Mouse (Mus musculus) hindlimb bud, embryonic 11.5 days (tissue): ENCODE results near the gene C330007P06Rik.

Experiments
- DNase-seq: peaks from one replicate; pipeline ENCODE4 v3.0.0-alpha.2; 2012; ENCODE audit warnings: low read depth, low spot score; ENCODE audit errors: extremely low spot score

The C330007P06Rik gene

GRCm38 (mm10) chrX:36837069-36837676, 36.7 kb downstream of the C330007P06Rik start:
- DNase-seq: no peak

DNA sequence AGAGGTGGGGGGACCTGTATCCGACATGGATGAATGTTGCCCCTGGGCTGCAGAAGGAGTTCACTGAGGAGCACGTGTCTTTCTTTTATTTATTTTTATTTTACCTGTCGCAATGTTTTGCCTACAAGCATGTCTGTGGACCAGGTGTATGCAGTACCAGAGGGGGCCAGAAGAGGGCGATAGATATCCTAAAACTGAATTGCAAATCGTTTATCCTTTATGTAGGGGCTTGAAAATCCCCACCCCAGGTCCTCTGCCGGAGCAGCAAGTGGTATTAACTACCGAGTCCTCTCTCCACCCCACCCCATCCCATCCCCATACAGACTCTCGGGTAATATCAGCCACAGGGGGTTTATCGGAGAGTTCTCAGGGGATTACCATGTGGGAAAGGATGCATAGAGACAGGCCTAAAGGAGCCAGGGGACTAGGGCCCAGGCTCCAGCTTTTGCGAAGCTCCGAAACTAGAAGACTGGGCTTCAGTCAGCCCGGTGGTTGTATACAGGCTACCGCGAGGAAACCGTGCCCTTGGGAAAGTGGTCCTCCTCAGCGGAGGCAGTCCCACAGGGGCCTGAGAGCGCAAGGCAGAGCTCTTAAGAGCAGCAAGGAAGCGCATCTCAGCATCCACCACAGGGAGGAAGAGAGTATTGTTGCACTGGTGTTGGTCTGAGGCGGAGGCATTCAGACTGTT, 40.4 kb downstream of the C330007P06Rik start:
- no peak for DNase-seq

- no peak for DNase-seq
These were observed 42.3 kb downstream of the C330007P06Rik start for GRCm38 (mm10) chrX:36831632-36832031.

DNA sequence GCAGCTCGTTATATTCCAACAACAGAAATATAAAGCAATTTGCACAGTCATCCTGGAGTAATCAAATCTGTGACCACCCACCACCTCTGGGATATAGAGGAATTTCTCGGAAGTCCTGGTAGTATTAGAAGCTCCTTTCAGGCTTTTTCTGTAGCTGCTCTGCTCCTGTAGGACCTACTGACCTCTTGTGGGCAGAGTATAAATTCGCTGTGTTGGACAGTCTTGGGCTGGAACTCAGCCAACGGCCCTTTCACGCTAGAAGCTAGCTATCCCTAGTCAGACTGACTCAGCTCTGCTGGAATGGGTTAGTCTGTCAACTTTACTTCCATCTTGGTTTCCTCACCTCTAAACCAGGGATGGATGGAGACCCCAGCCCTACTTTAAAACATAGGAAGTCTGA, 43.6 kb downstream of the C330007P06Rik start:
- DNase-seq: no peak

GRCm38 (mm10) chrX:36826873-36827272, 47.0 kb downstream of the C330007P06Rik start:
- no peak for DNase-seq

- DNase-seq: no peak
These were observed 48.9 kb downstream of the C330007P06Rik start for GRCm38 (mm10) chrX:36825032-36825431.

DNA sequence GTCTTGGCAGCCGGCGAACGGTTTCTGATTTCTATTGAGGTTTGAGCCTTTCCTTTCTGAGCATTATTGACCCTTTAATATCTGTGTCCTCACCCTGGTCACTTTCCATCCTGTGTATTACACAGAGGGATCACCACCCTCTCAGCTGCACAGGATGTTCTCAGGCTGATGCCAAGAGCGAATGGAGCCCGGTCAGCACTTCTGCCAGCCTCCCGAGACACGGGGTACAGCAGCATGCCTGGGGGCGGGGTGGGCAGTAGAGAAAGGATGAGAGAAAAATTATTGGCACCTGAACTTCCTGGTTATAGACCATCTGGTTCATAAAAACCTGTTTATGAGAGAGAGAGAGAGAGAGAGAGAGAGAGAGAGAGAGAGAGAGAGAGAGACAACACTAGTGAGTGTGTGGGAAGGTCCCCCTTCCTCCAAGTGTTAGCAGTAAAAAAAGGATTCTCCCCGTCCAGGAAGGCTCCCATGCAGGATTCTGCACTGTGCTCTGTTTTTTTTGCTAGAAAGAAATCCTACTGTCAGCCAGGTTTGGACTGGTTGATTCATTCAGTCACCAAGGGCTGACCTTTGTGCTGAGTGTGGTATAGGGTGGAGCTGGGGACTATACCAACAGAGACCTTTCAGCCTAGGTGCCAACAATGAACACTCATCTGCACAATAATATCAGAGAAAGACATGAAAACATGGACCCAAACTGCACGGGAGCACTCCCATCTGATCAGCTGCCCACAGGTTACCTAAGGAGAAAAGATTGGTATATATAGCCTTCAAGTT, 49.8 kb downstream of the C330007P06Rik start:
- DNase-seq: no peak

DNA sequence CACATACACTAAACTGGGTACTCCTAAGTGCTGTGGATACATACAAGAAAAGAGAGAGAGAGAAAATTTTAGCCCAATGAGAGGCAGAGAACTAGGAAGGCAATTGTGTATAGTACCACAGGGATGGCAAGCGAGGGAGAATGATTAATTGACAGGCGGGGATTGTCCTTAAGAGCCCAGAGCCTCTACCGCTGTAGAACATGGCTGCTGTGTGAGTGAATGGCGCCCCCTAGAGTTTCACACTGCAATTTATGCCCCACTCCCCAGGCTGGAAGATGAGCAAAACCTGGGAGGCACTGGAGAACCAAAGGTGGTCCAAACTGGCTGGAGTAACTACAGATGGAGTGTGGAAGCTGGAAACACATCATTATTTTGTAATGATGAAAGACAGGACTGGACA, 53.7 kb downstream of the C330007P06Rik start:
- no peak for DNase-seq

- DNase-seq: no peak
These were observed 54.3 kb downstream of the C330007P06Rik start for GRCm38 (mm10) chrX:36819575-36819974.

DNA sequence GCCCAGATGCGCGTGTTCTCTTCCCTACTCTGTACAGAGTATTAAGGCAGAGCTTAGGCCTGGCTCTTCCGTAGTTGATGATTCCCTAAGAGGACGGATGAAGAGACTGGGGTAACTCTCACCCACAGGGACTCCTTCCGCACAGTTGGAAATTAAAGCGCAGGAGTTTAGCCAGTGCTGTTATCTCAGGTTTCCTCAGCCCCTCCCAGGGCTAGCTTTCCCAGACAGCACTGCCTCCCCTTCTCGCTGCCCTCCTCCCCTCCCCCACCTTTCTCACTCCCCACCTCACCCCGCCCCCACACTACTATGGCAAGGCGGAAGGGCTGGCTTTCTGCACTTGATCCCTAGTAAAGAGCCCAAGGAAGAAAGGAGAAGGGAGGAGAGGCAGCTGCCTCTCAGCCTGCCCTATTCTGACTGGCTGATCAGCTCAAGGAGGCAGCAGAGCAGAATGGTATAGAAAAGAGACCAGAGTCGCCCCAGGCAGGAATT, 56.9 kb downstream of the C330007P06Rik start:
- DNase-seq: no peak

DNA sequence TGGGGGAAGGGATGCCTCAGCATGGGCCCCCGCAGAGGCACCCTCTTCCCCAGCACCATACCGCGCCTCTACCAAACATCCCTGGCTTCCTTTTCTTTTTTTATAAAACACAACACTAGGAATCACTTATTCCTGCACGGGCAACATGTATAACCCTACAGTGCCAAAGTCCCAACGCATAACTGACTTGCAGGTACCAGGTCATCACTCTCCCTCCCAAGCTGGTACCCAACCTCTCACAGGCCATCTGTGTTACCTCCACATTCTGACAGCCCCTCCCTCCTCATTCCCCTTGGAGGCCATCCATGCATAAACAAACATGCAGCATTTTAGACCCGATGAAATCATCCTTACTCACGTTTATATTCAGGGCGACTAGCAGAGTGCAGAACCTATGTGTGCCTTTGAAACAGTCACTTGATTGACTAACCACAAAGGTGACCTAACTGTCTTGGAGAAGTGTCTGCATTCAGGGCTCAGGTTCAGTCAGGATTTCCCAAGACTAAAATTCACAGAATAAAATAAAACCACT, 57.5 kb downstream of the C330007P06Rik start:
- no peak for DNase-seq

- DNase-seq: no peak
These were observed 58.5 kb downstream of the C330007P06Rik start for GRCm38 (mm10) chrX:36815439-36815838.

DNA sequence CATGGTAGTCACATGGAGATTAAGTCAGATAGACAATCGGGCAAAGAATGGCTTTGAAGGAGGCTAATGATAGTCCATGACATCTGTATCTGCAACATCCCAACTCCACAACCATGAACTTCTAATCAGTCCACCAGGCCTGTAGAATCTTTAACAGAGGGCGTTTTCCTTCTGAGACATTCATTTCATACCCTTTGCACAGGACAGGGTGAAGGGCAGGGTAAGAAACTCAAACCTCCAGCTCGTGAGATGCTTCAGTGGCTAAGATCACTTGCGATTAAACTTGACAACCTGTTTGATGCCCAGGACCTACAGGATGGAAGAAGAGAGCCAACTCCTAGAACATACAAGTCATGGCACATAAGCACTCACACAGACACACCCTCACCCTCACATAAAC, 58.9 kb downstream of the C330007P06Rik start:
- no peak for DNase-seq

DNA sequence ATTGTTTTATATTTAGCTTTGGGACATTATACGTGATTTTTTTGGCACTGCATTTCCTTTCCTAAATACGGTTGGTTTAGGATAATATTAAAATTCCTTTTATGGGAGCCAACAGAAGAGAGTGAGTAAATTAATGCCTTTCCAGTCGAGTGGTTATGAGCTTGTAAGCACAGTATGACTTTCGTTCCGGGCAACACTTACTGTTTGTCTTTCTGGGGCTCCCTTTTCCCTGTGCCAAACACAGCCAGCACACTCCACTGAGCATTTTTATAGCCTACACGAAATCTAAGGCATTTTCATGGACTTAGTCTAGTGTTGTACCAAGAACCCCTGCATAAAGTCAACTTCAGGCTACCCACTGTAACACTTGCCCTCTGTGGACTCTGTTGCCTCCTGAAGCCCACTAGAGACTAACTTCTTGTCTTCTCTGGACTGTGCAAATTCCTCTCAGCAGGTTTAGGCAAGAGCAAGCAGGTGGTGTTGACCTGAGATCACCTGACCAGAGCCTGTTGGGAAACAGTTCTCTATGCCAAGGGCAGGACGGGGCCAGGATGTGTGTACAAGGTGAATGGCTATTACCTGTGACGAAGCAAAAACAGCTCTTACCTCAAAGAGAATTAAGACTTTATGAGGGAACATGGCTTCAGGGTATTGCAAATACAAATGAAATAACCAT, 59.6 kb downstream of the C330007P06Rik start:
- no peak for DNase-seq

- DNase-seq: no peak
These were observed 62.5 kb downstream of the C330007P06Rik start for GRCm38 (mm10) chrX:36811377-36811776.

GRCm38 (mm10) chrX:36808318-36808683, 65.6 kb downstream of the C330007P06Rik start:
- DNase-seq: no peak

- no peak for DNase-seq
These were observed 66.3 kb downstream of the C330007P06Rik start for GRCm38 (mm10) chrX:36807360-36808317.

DNA sequence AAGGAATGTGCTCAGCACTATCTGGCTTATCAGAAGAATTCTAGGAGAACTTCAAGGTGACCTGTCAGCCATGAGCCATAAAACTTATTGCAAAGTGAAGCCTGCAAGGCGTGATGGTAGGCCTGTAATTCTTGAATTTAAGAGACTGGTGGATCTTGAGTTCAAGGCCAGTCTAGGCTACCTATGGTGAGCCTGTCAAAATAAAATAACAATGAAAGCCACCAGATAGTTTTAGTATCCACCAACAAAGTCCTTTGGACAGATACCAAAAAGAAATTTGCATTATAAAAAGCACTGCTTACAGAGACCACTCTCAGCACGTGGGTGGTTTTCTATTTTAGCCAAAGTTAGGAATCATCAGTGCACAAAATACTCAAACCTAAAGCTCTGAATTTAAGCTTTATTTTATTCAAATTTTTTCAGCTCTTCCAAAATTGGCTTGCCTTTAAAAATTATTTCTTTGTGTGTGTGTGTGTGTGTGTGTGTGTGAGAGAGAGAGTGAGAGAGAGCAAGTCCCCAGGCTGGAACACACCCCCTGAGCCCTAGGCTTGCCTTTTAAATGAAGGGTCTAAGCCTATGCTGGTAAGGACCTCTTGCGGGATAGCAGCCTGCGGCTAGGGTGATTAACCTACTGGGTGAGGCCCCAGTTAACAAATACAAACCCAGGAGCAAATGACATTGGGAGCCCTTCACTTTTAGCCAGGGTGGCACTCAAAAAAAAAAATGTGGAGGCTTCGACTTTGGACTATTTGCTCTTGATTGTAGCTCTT, 68.3 kb downstream of the C330007P06Rik start:
- no peak for DNase-seq

DNA sequence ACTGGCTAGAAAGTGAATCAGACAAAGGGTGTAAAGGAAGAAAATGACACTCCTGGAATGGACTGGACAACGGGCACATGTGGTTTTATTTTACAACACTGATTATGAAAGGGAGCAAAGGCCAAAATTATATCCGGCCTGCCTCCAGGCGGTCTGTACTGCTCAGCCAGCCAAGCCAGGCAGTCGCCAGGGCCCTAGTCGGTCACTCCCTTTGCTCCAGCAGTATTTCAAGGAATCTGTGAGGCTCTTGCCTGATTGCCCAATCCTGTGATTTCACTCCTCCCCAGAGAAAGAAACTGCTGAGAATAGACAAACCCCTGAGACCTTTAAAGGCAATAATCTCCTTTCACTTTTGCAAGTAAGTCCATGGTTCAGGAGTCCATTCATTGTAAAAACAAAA, 69.7 kb downstream of the C330007P06Rik start:
- no peak for DNase-seq
